Mouse (Mus musculus) embryonic facial prominence, embryonic 12.5 days (tissue): Measurements from ENCODE around the gene Tm6sf1. TPM values are rescaled to one million over a fixed set of nuclear protein-coding genes. Genes with fewer than 3 reads are reported as not detected.
A peak's percentile ranks its signal among the peaks of the same experiment; 100 is the strongest.

Experiments
- ATAC-seq: fragments of 200-750 bp; cut with Nextera tagmentation; 2 replicates; pipeline ENCODE4 v1.8.0; 2017; ENCODE audit not compliant: insufficient number of reproducible peaks, insufficient read depth, low FRiP score, low TSS enrichment
- H3K27ac ChIP-seq: fragments of 300-500 bp; sonication (generic); 2 replicates; pipeline ENCODE4 v1.5.1; 2016; ENCODE audit warnings: mild to moderate bottlenecking
- H3K27me3 ChIP-seq: fragments of 300-500 bp; sonication (generic); 2 replicates; pipeline ENCODE4 v1.6.1; 2016; ENCODE audit warnings: mild to moderate bottlenecking, moderate library complexity
- H3K36me3 ChIP-seq: fragments of 300-500 bp; sonication (generic); 2 replicates; pipeline ENCODE4 v1.6.1; 2016; ENCODE audit warnings: mild to moderate bottlenecking
- H3K4me1 ChIP-seq: fragments of 300-500 bp; sonication (generic); 2 replicates; pipeline ENCODE4 v1.6.1; 2016
- H3K4me2 ChIP-seq: fragments of 300-500 bp; sonication (generic); replicated peaks from 2 replicates; pipeline ENCODE4 v1.6.1; 2016; ENCODE audit warnings: mild to moderate bottlenecking, moderate library complexity
- H3K4me3 ChIP-seq: fragments of 300-500 bp; sonication (generic); 2 replicates; pipeline ENCODE4 v1.5.1; 2016; ENCODE audit warnings: mild to moderate bottlenecking
- H3K9ac ChIP-seq: fragments of 300-500 bp; sonication (generic); 2 replicates; pipeline ENCODE4 v1.6.1; 2016; ENCODE audit warnings: mild to moderate bottlenecking, moderate library complexity
- H3K9me3 ChIP-seq: fragments of 300-500 bp; sonication (generic); 2 replicates; pipeline ENCODE4 v1.6.1; 2016; ENCODE audit warnings: mild to moderate bottlenecking, moderate library complexity
- WGBS: fragments of 180-500 bp; shearing (Covaris S2); methylation state at CpG from one replicate; pipeline ENCODE4 v1.1.7; 2016; 5-methylcytosine and 5-hydroxymethylcytosine counted together
- polyA plus RNA-seq: library from polyadenylated mRNA; unstranded; fragments of >200 nt; fragmentation: Nextera tagmentation; extraction: Ambion mirVana; gene quantifications from 2 replicates; pipeline ENCODE4 v1.2.1, GENCODE M21; 2016

Gene Tm6sf1
- polyA plus RNA-seq, 1 experiment from 2014 or later = 15.8 TPM

DNA sequence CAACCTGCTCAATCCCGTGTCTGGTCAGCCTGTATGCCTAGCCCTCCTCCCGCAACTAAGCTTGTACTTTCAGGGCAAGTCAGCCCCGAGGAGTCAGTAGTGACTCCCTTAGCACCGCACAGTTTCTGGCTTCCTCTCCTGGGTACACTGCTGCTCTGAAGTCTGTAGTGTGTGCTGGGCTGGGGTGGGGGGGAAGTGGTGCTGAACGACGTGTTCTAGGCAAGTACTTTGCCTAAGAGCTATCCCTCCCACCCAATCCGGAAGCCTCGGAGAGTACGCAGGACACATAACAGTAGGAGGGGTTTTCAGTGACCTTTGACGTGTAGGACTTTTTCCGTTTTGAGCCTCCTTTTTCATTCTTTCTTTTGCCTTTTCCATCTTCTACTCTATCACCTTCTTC lies 40.6 kb downstream of the Tm6sf1 start:
- 70% methylated on average over 11 of the region's 11 CpGs for whole genome bisulfite sequencing
- Histone ChIP-seq H3K36me3 (peaks cover 13% of the 10 kb centered on the region; the same call in 1 of the 2 replicates), H3K9ac (no peak overlapping the region), H3K9me3 (no peaks in the 10 kb centered on the region), H3K27me3 (no peaks in the 10 kb centered on the region), H3K4me2 (no peak overlapping the region), H3K4me1 (no peaks in the 10 kb centered on the region; the same call in 1 of the 2 replicates), H3K27ac (no peak overlapping the region), H3K4me3 (no peak overlapping the region)
- ATAC-seq = 0 out of 2 replicates have a peak, but pooled peaks have one; percentile 22

GRCm38 (mm10) chr7:81904094-81904493 lies 45.3 kb downstream of the Tm6sf1 start:
- no peak overlapping the region for H3K4me2 ChIP-seq
- no peak for ATAC-seq
- H3K4me3 ChIP-seq = no peak overlapping the region
- H3K9ac ChIP-seq = no peak overlapping the region
- H3K9me3 ChIP-seq = no peaks in the 10 kb centered on the region
- no peaks in the 10 kb centered on the region for H3K27me3 ChIP-seq
- H3K4me1 ChIP-seq = no peaks in the 10 kb centered on the region; the same call in 1 of the 2 replicates
- WGBS = 68% methylated on average over 4 of the region's 4 CpGs
- H3K36me3 ChIP-seq = peaks cover 8% of the 10 kb centered on the region; the same call in 1 of the 2 replicates
- no peak overlapping the region for H3K27ac ChIP-seq

- ATAC-seq = no peak
- Histone ChIP-seq H3K4me3 (no peak overlapping the region), H3K36me3 (0 out of 2 replicates have a peak, but pooled peaks cover 4% of the 10 kb centered on the region), H3K27me3 (no peaks in the 10 kb centered on the region), H3K9ac (no peak overlapping the region), H3K27ac (no peak overlapping the region), H3K9me3 (no peaks in the 10 kb centered on the region), H3K4me2 (no peak overlapping the region), H3K4me1 (no peaks in the 10 kb centered on the region)
- WGBS = 87% methylated on average over 2 of the region's 2 CpGs
Measured at GRCm38 (mm10) chr7:81904926-81905325, 46.1 kb downstream of the Tm6sf1 start.

DNA sequence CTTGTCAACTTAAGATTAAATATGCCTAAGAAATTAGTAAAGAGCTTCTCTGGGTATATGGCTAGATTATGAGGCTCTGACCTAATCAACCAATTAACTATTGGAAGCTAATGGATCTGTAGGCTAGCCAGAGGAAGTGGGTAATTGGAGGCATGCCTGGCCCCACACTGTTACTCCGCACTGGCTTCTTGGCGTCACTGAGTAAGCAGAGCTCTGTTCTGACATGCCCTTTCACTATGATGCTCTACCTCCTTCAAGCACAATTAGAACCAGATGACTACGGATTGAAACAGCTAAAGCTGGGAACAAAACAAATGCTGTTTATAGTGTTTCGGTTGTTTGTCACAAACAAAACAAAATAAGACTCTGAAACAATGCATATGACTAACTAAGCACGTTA lies 59.5 kb downstream of the Tm6sf1 start:
- Histone ChIP-seq H3K4me1 (peaks cover 4% of the 10 kb centered on the region; the same call in 1 of the 2 replicates), H3K9me3 (no peaks in the 10 kb centered on the region), H3K27ac (no peak overlapping the region), H3K36me3 (no peaks in the 10 kb centered on the region), H3K4me3 (no peak overlapping the region), H3K4me2 (no peak overlapping the region), H3K9ac (no peak overlapping the region), H3K27me3 (no peaks in the 10 kb centered on the region)
- WGBS = 22% methylated on average over 5 of the region's 5 CpGs
- no peak for ATAC-seq

DNA sequence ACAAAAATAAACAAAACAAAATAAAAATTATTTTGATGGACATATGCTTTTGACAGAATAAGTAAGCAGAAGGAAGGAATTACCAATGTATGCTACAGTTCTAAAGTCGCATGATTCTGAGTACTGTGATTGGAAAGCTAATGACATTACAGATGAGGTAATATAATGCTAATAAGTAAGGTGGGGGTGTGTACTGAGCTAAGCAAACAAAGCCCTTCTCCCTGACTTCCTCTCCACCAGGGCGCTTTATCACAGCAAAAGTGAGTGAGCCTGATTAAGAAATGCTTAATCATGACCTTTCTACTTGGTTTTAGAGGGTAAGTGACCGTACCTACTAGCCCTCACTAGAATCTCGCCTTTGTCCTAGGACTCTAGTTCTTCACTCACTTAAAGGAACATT lies 61.5 kb downstream of the Tm6sf1 start:
- no peak for ATAC-seq
- H3K4me3 ChIP-seq = no peak overlapping the region
- no peak overlapping the region for H3K9ac ChIP-seq
- H3K9me3 ChIP-seq = no peaks in the 10 kb centered on the region
- no peaks in the 10 kb centered on the region for H3K27me3 ChIP-seq
- H3K4me1 ChIP-seq = peaks cover 4% of the 10 kb centered on the region
- H3K27ac ChIP-seq = no peak overlapping the region
- 66% methylated on average over 4 of the region's 4 CpGs for WGBS
- H3K4me2 ChIP-seq = no peak overlapping the region
- no peaks in the 10 kb centered on the region for H3K36me3 ChIP-seq

DNA sequence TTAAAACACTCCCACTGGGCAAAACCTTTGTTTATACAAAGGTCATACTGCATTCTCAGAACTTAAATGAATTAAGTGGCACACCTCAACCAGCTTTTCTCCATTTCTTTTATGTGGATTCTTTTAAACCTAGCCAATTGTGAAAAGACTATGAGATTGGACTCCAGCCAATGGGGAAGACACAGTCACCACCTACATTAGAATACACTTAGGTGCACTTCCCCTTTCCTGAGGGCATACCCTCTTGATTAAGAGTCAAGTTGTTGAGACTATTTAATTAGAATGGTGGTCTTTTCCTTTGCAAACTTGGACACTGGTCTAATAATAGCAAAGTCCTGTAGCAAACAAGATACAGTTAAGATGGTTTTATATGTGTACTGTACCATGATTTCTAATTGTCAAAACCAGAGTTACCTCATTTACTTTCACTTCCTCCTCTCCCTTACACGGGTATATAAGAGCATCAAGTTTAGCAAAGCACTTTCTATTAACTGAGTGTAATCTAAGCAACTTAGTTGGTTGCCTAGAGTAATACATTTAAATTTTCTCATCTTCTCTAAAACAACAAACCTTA lies 62.7 kb downstream of the Tm6sf1 start:
- ATAC-seq = no peak
- 69% methylated on average over 1 of the region's 1 CpGs for WGBS
- Histone ChIP-seq H3K4me3 (no peak overlapping the region), H3K4me1 (peaks cover 4% of the 10 kb centered on the region), H3K36me3 (no peaks in the 10 kb centered on the region), H3K9me3 (no peaks in the 10 kb centered on the region), H3K9ac (no peak overlapping the region), H3K4me2 (no peak overlapping the region), H3K27me3 (no peaks in the 10 kb centered on the region), H3K27ac (no peak overlapping the region)

GRCm38 (mm10) chr7:81928998-81929397 lies 70.2 kb downstream of the Tm6sf1 start:
- no peaks in the 10 kb centered on the region for H3K9me3 ChIP-seq
- no peak overlapping the region for H3K4me2 ChIP-seq
- H3K27me3 ChIP-seq = 0 out of 2 replicates have a peak, but pooled peaks cover 3% of the 10 kb centered on the region
- H3K4me3 ChIP-seq = no peak overlapping the region
- no peak overlapping the region for H3K9ac ChIP-seq
- WGBS = 69% methylated on average over 7 of the region's 7 CpGs
- peaks cover 27% of the 10 kb centered on the region; the same call in 1 of the 2 replicates for H3K4me1 ChIP-seq
- no peak for ATAC-seq
- no peaks in the 10 kb centered on the region for H3K36me3 ChIP-seq
- H3K27ac ChIP-seq = no peak overlapping the region

DNA sequence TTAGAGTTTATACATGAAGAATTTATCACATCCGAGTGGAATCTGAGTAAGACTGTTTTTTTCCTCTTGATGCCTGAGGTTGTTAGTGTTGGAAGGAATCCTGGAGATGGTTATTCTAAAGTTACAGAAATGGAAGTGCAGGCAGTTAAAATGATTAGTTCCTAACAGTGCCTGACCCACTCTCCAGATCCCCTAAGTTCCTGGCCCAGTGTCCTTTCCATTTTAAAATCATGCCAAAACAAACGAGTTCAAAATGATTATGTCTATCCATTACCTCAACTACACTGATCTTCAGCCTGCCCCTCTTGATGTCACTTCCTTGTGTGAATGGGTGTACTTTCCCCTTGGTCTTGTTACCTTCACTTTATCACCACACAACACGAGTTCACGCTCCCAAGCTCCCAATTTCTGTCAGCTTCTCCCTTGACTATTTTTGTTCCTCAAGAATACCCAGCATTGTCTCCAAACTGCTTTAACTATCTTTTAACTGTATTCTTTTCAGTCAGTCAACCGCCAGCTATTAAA lies 73.8 kb downstream of the Tm6sf1 start:
- Histone ChIP-seq H3K36me3 (no peaks in the 10 kb centered on the region), H3K4me1 (peaks cover 30% of the 10 kb centered on the region; the same call in 1 of the 2 replicates), H3K9ac (peak overlapping the region; percentile 94), H3K4me2 (peak overlapping the region; percentile 78), H3K27me3 (0 out of 2 replicates have a peak, but pooled peaks cover 3% of the 10 kb centered on the region), H3K4me3 (peak overlapping the region; percentile 89), H3K9me3 (no peaks in the 10 kb centered on the region), H3K27ac (no peak overlapping the region)
- 24% methylated on average over 5 of the region's 5 CpGs for WGBS
- ATAC-seq = no peak

DNA sequence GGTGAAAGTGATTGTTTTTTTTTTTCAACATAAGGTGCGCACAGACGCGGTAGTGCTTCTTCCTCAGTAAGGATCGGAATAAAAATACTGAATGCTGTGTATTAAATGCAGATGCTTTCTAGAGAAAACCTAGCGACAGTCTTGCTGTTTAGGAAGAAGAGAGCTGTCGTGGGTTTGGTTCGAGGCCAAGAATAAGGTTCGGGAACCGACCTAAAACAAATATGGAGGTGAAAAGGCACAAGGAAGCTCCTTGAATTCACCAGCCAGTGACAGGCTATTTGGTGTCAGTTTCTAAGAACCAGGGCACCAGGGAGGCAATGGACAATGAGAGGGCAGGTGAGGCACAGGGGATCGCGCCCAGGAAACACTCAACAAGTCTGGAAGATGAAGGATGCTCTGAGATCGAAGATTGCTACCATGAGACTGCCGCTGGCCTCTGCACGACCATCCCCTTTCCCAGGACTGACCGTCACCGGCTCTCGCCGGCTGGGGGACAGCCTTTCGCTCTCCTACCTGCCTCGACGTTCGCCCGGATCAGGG lies 74.3 kb downstream of the Tm6sf1 start:
- peak overlapping the region; percentile 95 for H3K27ac ChIP-seq
- H3K9me3 ChIP-seq = no peaks in the 10 kb centered on the region
- no peaks in the 10 kb centered on the region for H3K36me3 ChIP-seq
- WGBS = 4% methylated on average over 23 of the region's 23 CpGs
- 0 out of 2 replicates have a peak, but pooled peaks cover 3% of the 10 kb centered on the region for H3K27me3 ChIP-seq
- ATAC-seq = peak; percentile 59; the same call in 1 of the 2 replicates
- peak overlapping the region; percentile 94 for H3K9ac ChIP-seq
- H3K4me2 ChIP-seq = peak overlapping the region; percentile 78
- H3K4me1 ChIP-seq = peaks cover 29% of the 10 kb centered on the region; the same call in 1 of the 2 replicates
- H3K4me3 ChIP-seq = peak overlapping the region; percentile 89

GRCm38 (mm10) chr7:81933601-81934266 lies 74.9 kb downstream of the Tm6sf1 start:
- no peaks in the 10 kb centered on the region for H3K9me3 ChIP-seq
- H3K36me3 ChIP-seq = no peaks in the 10 kb centered on the region
- peaks cover 26% of the 10 kb centered on the region; the same call in 1 of the 2 replicates for H3K4me1 ChIP-seq
- under 1% methylated on average over 102 of the region's 103 CpGs for WGBS
- H3K4me2 ChIP-seq = peak overlapping the region; percentile 78
- peak; percentile 77 for ATAC-seq
- peak overlapping the region; percentile 89 for H3K4me3 ChIP-seq
- H3K27me3 ChIP-seq = no peaks in the 10 kb centered on the region
- H3K9ac ChIP-seq = peak overlapping the region; percentile 94
- H3K27ac ChIP-seq = peak overlapping the region; percentile 95
